Comparison of ENCODE assay signal across 1 mouse cellular context in the genomic region with DNA sequence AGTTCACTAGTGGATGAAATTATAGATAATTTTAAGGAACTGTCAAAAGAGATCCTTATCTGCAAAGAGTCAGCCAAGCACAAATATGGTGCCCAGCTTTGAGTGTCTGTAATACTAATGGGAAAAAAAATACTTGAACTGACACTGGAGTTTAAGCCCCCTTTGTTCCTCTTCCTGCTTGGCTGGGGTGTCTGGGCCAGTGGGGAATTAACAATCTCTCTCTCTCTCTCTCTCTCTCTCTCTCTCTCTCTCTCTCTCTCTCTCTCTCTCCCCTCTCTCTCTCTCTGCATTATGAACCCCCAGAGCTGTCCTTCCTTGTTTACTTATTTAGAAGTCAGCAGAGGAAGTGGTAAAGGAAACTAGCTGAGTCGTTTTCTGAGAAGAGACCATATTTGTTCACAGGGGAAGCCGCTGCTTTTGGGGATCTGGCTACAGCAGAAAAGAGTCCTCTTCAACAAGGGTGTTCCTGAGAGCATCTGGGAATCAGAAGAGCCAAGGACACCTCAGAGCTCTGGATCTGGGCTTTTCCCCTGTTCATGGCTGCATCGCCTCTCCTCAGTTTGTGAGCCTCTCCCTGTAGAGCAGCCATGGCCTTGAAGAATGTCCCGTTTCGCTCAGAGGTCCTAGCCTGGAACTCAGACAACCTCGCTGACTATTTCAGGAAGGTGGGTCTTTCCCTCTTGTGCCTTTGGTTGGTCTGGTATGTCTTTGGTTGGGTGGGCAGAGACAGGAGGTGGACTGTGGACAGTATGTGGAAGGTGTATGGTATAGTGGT.
TF ChIP-seq lines count a peak whose summit lies in the region.

A gene (plus strand): TSS at position 154 of the 775 bp plus-strand sequence.

TF ChIP-seq in MEL, 35 proteins besides CTCF, POLR2A, EP300 and RAD21:
- TF ChIP-seq ELF1 (IDR thresholded peaks at IDR 0.05; ENCODE audit: low read depth, low read length) = peak; percentile 47; the same call in 1 of the 2 replicates
- TF ChIP-seq HCFC1 (IDR thresholded peaks at IDR 0.05; ENCODE audit: low read depth, low read length) = peak; percentile 62; the same call in 1 of the 2 replicates
- TF ChIP-seq NELFE (IDR thresholded peaks at IDR 0.05; ENCODE audit: low read depth, low read length) = peak; percentile 63
- TF ChIP-seq NRF1 (IDR thresholded peaks at IDR 0.05; ENCODE audit: insufficient read depth, low read depth, low read length, poor library complexity, severe bottlenecking) = no peak
- no peak; the same call in 1 of the 2 replicates for TF ChIP-seq TCF12 (IDR thresholded peaks at IDR 0.05; ENCODE audit: low read depth, low read length)
- no peak for TF ChIP-seq UBTF (IDR thresholded peaks at IDR 0.05; ENCODE audit: borderline replicate concordance, insufficient read depth, low read depth, low read length)
- peak; percentile 13; the same call in 1 of the 2 replicates for TF ChIP-seq SMC3 (IDR thresholded peaks at IDR 0.05; ENCODE audit: low read depth, low read length)
- TF ChIP-seq SIN3A (IDR thresholded peaks at IDR 0.05; ENCODE audit: low read length) = peak; percentile 76; the same call in 1 of the 2 replicates
- no peak for TF ChIP-seq MAFK (IDR thresholded peaks at IDR 0.05; ENCODE audit: borderline replicate concordance, low read depth, low read length)
- peak; percentile 82 for TF ChIP-seq ZNF384 (IDR thresholded peaks at IDR 0.05; ENCODE audit: low read depth, low read length)
- no peak for TF ChIP-seq MAZ (IDR thresholded peaks at IDR 0.05; ENCODE audit: low read depth, low read length)
- TF ChIP-seq CHD2 (IDR thresholded peaks at IDR 0.05; ENCODE audit: low read length) = no peak
- TF ChIP-seq JUND (IDR thresholded peaks at IDR 0.05; ENCODE audit: low read depth, low read length) = peak; percentile 99
- no peak for TF ChIP-seq USF1 (IDR thresholded peaks at IDR 0.05; ENCODE audit: low read depth, low read length)
- TF ChIP-seq TAL1 (IDR thresholded peaks at IDR 0.05; ENCODE audit: low read length) = no peak
- no peak for TF ChIP-seq E2F4 (IDR thresholded peaks at IDR 0.05; ENCODE audit: borderline replicate concordance, low read depth, low read length)
- no peak; the same call in 1 of the 2 replicates for TF ChIP-seq MAX (IDR thresholded peaks at IDR 0.05; ENCODE audit: low read length)
- peak; percentile 70 for TF ChIP-seq TBP (IDR thresholded peaks at IDR 0.05; ENCODE audit: low read depth, low read length)
- TF ChIP-seq ZMIZ1 (IDR thresholded peaks at IDR 0.05; ENCODE audit: low read depth, low read length) = 0 out of 2 replicates have a peak, but pooled peaks have one; percentile 79
- no peak for TF ChIP-seq POLR2AphosphoS5 (IDR thresholded peaks at IDR 0.05; ENCODE audit: borderline replicate concordance, low read depth, low read length)
- TF ChIP-seq RCOR1 (IDR thresholded peaks at IDR 0.05; ENCODE audit: low read depth, low read length) = no peak
- peak; percentile 89 for TF ChIP-seq GATA1 (IDR thresholded peaks at IDR 0.05; ENCODE audit: low read depth, low read length)
- no peak for TF ChIP-seq MYB (IDR thresholded peaks at IDR 0.05; ENCODE audit: low read depth, low read length)
- TF ChIP-seq ZKSCAN1 (IDR thresholded peaks at IDR 0.05; ENCODE audit: low read depth, low read length) = no peak
- TF ChIP-seq CHD1 (IDR thresholded peaks at IDR 0.05; ENCODE audit: low read depth, low read length) = peak; percentile 52; the same call in 1 of the 2 replicates
- no peak for TF ChIP-seq GABPA (IDR thresholded peaks at IDR 0.05; ENCODE audit: low read depth, low read length)
- TF ChIP-seq ZC3H11A (IDR thresholded peaks at IDR 0.05; ENCODE audit: low read depth, low read length) = no peak
- TF ChIP-seq KAT2A (conservative IDR thresholded peaks at IDR 0.05; ENCODE audit: low read depth, low read length) = no peak
- TF ChIP-seq BHLHE40 (IDR thresholded peaks at IDR 0.05; ENCODE audit: borderline replicate concordance, low read depth, low read length) = no peak
- peak; percentile 68; the same call in 1 of the 2 replicates for TF ChIP-seq ETS1 (IDR thresholded peaks at IDR 0.05; ENCODE audit: low read depth, low read length)
- TF ChIP-seq MEF2A (IDR thresholded peaks at IDR 0.05; ENCODE audit: extremely low read depth, insufficient replicate concordance, low read depth, low read length, poor library complexity, severe bottlenecking) = no peak
- no peak for TF ChIP-seq MXI1 (IDR thresholded peaks at IDR 0.05; ENCODE audit: low read depth, low read length)
- no peak for TF ChIP-seq USF2 (IDR thresholded peaks at IDR 0.05; ENCODE audit: borderline replicate concordance in 1 of 2, insufficient read depth in 1 of 2, low read depth in 1 of 2, low read length in 2 of 2)
- no peak; the same call in 1 of the 2 replicates for TF ChIP-seq MYC (IDR thresholded peaks at IDR 0.05; ENCODE audit: low read depth, low read length)
- no peak for TF ChIP-seq POLR2AphosphoS2 (IDR thresholded peaks at IDR 0.05; ENCODE audit: low read length)
